Mouse (Mus musculus) c-Kit-positive CD71-positive TER-119-negative erythroid progenitor cells, embryonic 14.5 days (primary cell): ENCODE measurements around the gene Wdr48.

Experiments
- DNase-seq: peaks from one replicate; pipeline ENCODE4 v3.0.0-alpha.2; 2013; ENCODE audit warnings: low read depth

Wdr48 gene

DNA sequence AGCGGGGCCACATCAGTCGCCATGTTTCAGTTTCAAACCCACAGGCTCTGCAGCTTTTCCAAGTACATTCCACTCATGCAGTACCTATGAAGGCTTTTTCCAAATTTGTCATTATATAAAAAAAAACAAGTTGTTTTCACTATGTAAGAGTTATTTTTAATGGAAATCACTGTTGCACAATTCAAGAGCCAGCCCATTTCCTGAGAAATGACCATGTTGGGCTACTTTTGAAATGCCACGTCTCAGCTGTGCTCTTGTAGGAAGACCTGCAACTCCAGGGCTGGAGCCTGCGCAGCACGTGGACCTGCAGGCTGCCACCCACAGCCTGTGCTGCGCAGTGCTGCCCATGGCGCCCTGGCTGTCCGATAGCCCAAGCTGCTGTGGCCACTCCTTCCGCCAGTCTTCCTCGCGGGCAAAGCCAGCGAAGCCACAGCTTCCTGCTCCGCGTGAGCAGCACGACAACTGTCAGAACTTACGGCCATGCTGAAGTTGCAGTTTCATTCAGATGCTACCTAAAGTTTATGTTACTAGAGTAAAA, 30.5 kb downstream of the Wdr48 start:
- DNase-seq = no peak

GRCm38 (mm10) chr9:119925729-119926128, 31.1 kb downstream of the Wdr48 start:
- DNase-seq = no peak

DNA sequence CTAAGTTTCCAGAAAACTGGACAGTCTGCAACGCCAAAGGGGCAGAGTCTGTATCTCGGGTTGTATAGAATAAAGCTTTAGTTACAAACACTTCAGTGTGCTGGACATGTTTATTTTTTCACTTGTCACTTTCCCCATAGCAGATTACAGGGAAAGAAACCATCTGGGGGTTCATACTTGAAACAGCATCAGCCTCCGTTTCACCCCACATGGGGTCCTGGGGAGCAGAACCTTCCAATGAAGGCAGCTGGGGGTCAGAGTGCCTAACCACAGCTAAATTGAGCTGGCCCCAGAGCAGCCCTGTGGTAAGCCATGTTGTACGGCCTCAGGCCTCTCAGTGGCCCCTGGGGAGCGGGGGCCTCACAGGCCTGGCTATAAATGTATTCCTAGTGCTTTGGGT, 31.8 kb downstream of the Wdr48 start:
- no peak for DNase-seq

GRCm38 (mm10) chr9:119932358-119932757, 37.7 kb downstream of the Wdr48 start:
- DNase-seq = no peak

- DNase-seq = no peak
These were observed 39.0 kb downstream of the Wdr48 start for GRCm38 (mm10) chr9:119933675-119934074.

DNA sequence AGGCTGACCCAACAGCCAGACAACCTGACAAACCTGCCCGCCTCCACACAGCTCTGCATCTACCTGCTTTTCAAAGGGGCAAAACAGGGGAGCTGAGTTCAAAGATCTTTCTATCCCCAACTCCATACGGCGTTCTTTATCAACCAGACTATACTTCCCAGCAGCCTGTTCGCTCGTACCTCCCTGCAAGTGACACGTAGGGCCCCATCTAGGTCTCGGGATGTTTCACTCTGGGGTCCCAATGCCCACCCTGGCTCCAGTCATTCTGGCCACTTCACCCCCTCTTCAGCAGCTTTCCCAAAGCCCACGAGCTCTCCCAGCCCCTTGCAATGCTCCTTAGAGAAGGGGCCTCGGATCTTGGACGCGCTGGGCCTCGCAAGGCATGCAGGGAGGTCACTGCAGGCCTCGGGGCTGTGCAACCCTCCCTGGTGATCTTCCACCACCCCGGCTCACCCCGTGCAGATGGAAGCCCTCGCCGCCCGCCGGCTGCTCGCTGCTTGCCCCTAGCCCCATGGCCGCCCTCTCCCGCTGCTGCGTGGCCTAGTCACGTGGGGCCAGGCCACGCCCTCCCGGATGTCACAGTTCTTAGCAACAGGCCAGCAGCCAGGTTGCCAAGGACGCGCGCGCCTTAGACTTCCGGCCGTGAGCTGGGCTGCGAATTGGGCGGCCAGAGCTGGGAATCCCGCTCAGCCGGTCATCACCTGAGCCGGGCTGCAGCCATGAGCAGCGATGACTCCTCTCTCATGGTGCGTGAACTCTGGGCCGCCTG, 42.5 kb downstream of the Wdr48 start, which contains the start of the genes Gorasp1 and Ttc21a:
Gene Gorasp1, minus strand, starts transcription at position 561 of the 769 bp plus-strand sequence.
Gene Ttc21a, plus strand, starts transcription at position 602 of the 769 bp plus-strand sequence.
- peak; percentile 84 for DNase-seq

DNA sequence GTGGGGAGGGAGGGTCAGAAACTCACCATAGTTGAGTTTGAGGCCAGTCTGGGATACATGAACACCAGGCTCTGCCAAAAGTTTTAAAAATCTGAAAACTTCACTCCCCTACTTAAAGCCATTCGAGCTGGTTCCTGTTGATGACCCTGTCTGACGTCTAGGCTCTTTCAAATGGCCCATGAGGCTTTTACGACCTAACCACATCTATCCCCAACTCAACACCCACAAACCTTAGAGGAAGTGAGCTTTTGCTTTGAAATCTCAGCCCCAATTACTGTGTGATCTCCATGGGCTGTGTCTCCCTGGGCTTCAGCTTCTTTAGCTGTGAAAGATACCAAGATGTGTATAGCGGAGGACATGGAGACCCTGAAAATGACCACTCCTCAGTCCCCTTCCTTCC, 43.8 kb downstream of the Wdr48 start:
- DNase-seq = no peak

- DNase-seq = no peak
These were observed 45.0 kb downstream of the Wdr48 start for GRCm38 (mm10) chr9:119939646-119940045.

- no peak for DNase-seq
These were observed 46.7 kb downstream of the Wdr48 start for GRCm38 (mm10) chr9:119941407-119941806.

DNA sequence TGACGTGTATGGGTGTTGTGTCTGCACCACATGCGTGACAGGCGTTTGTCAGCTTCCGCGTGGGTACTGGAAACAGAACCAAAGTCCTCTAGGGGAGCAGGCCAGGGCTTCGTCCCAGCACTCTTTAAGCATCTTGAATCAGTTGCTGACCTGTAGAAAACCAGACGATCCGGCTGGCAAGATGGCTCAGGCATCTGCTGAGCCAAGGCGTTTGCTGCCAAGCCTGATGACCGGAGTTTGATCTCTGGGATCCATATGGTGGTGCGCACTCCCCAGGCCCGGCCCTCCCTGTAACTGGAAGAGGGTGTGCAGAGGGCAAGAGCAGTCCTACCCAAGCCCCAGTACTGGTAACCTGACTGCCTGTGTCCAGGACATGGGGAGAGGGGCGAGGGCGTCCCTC, 47.2 kb downstream of the Wdr48 start:
- no peak for DNase-seq

GRCm38 (mm10) chr9:119943326-119943725, 48.6 kb downstream of the Wdr48 start:
- no peak for DNase-seq

GRCm38 (mm10) chr9:119945173-119945900, 50.7 kb downstream of the Wdr48 start:
- DNase-seq = peak; percentile 24

DNA sequence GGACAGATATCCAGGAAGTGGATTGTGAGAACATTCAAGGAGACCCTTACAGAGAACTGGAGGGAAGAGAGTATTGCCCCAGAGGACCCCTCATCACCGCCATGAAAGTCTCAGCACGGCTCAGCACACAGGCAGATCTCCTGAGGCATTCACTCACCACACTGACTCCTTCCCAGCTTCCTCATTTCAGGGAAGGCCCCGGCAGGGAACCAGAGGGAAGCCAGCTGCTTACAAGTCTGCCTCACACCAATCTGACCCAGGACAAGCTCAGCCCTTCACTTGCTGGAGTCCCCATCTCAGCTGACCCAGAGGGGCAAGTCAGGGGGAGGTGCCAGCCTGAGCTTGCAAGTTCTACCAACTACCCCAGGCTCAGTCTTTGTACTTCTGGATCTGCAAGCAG, 54.1 kb downstream of the Wdr48 start:
- no peak for DNase-seq

GRCm38 (mm10) chr9:119950434-119950833, 55.8 kb downstream of the Wdr48 start:
- DNase-seq = no peak

- DNase-seq = no peak
These were observed 56.7 kb downstream of the Wdr48 start for GRCm38 (mm10) chr9:119951388-119951787.

- DNase-seq = no peak
These were observed 64.2 kb downstream of the Wdr48 start for GRCm38 (mm10) chr9:119958835-119959234.

DNA sequence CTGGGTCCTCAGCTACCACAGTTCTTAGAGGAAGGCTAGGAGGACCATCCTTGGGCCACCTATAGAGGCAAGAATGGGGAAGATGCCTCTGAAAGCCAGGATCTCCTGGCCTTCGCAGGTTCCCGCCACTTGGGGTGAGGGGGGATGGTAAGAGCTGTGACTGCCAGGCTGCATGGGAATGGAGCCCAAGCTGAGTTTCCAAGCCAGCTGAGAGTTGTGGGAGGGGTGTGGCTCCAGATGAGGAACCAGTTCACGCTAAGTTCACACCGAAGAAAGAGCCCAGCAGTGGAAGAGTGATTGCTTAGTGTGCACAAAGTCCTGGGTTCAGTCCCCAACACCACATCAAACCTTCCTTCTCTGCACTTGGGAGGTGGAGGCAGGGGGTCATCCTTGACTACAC, 67.5 kb downstream of the Wdr48 start:
- DNase-seq = no peak

GRCm38 (mm10) chr9:119962987-119963667, 68.4 kb downstream of the Wdr48 start:
- DNase-seq = no peak

DNA sequence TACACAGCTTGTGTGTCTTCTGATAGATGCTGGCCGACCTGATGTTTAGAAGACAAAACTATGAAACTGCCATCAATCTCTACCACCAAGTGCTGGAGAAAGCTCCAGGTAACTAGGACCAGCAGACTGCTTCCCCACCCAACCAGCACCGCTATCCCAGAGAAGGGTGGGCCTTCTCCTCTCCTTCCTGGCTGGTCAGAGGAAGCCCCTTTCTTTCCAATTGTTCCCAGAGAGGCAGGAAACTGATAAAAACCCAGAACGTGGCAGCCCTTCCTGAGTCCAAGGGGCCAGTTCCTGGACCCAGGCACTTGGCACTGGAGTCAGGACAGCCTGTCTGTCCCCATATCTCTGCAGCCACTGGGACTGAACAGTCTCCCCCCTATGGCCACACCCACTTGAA, 69.5 kb downstream of the Wdr48 start:
- DNase-seq = no peak

GRCm38 (mm10) chr9:119965186-119965585, 70.5 kb downstream of the Wdr48 start:
- no peak for DNase-seq

DNA sequence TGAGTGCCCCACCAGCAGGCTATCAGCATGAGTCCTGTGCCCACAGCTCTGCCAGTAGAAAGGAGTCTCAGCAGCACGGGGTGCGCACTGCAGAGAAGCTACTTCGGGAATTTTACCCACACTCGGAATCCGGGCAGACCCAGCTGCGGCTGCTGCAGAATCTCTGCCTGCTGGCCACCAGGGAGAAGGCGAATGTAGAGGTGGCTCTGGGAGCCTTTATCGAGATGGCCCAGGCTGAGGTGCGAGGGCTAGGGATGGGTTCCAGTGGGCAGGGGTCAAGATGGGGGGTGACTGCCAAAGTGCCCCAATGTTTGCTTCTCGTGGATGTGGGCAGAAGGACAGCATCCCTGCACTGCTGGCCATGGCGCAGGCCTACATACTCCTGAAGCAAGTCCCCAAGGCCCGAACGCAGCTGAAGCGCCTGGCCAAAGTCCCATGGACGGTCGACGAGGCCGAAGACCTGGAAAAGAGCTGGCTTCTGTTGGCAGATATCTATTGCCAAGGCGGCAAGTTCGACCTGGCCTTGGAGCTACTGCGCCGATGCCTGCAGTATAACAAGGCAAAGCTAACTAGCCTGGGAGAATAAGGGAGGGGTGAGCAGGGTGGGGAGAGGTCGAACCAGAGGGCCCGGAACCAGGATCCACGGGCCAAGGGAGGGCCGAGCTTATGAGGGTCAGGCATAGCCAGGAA, 71.7 kb downstream of the Wdr48 start:
- DNase-seq = no peak

GRCm38 (mm10) chr9:119969811-119970210, 75.1 kb downstream of the Wdr48 start:
- no peak for DNase-seq
